Mouse (Mus musculus): Measurements from ENCODE around the gene Paqr8. TPM values are rescaled to one million over a fixed set of nuclear protein-coding genes. Genes with fewer than 3 reads are reported as not detected.

Paqr8 gene
- polyA plus RNA-seq, 1 experiment from 2014 or later: 9.3 TPM

DNA sequence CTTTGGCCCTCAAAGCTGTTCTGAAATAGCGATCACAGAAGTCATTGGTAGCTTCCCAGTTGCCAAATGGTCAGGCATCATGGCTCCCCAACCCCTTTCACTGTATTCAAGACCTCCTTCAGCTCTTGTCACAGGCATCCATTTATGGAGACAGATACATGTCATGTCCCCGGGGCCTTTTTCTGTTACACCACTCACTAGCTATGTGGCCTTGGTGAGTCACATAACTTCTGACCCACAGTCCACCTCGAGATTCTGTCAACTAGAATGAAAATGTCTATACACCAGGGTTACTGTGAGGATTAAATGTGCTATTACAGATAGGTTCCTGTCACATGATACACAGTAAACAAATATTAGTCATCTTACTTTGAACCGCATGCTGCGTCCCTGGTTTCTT lies 17.9 kb upstream of the Paqr8 start:
- 90% methylated on average over 5 of the region's 5 CpGs for whole genome bisulfite sequencing
- DNase-seq (ENCODE audit: low spot score): no peak
- Histone ChIP-seq H3K9ac (ENCODE audit: low read length) (no peak overlapping the region), H3K27me3 (ENCODE audit: control insufficient read depth, insufficient read depth, low read length) (no peaks in the 10 kb centered on the region), H3K4me2 (ENCODE audit: low read depth, low read length, severe bottlenecking) (no peak overlapping the region), H3K9me3 (ENCODE audit: control insufficient read depth, low read length) (no peaks in the 10 kb centered on the region), H3K36me3 (ENCODE audit: control insufficient read depth, insufficient read depth, low read length) (no peaks in the 10 kb centered on the region), H3K4me1 (replicated peaks; ENCODE audit: control insufficient read depth, insufficient read depth, low read length) (peaks cover 6% of the 10 kb centered on the region; the same call in 1 of the 2 replicates), H3K27ac (ENCODE audit: low read depth, low read length) (no peak overlapping the region), H3K4me3 (ENCODE audit: low read depth, low read length) (no peak overlapping the region)
- ATAC-seq (replicated peaks; ENCODE audit: low FRiP score): no peak

DNA sequence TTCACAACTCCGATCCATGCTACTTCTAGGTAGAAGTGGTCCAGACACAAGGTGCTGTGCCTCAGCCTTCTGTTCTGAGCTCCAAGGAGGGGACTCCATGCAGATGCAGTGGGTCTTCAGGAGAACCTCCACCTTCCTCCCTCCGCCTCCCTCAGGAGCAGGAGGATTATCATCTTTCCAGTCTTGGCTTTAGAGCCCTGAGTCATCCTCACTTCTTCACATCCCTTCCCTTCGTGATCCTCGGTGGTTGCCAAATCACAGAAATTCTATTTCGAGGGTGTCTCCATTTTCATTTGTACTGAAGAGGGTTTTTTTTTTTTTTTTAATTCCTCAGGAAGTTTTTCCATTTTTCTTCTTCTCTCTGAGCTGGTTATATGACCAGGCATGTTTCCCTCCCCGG lies 16.3 kb upstream of the Paqr8 start:
- H3K9me3 ChIP-seq (ENCODE audit: control insufficient read depth, low read length): no peaks in the 10 kb centered on the region
- H3K4me3 ChIP-seq (ENCODE audit: low read depth, low read length): no peak overlapping the region
- no peak overlapping the region for H3K4me2 ChIP-seq (ENCODE audit: low read depth, low read length, severe bottlenecking)
- no peaks in the 10 kb centered on the region for H3K4me1 ChIP-seq (replicated peaks; ENCODE audit: control insufficient read depth, insufficient read depth, low read length)
- ATAC-seq (replicated peaks; ENCODE audit: low FRiP score) (no peak), DNase-seq (ENCODE audit: low spot score) (no peak)
- H3K27me3 ChIP-seq (ENCODE audit: control insufficient read depth, insufficient read depth, low read length): no peaks in the 10 kb centered on the region
- H3K36me3 ChIP-seq (ENCODE audit: control insufficient read depth, insufficient read depth, low read length): no peaks in the 10 kb centered on the region
- H3K27ac ChIP-seq (ENCODE audit: low read depth, low read length): no peak overlapping the region
- H3K9ac ChIP-seq (ENCODE audit: low read length): no peak overlapping the region
- WGBS: 93% methylated on average over 6 of the region's 6 CpGs

DNA sequence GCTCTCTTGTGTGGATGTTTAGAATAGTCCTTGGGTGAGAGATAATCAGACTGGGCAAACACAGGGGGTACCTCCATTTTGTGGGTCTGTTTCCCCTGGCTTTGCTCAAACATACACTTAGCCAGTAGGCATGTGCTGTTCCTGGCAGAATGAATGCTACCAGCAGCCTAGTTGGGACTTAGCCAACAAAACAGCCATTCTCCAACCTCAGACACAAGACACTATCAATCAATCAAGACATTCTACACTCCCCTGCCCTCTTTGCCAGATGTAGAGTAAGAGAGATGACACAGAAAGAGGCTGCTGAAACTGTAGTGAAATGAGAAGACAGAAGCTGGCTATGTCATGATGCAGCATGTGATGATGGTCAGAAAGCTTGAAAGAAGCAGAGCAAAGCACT lies 13.1 kb upstream of the Paqr8 start:
- Histone ChIP-seq H3K27me3 (ENCODE audit: control insufficient read depth, insufficient read depth, low read length) (no peaks in the 10 kb centered on the region), H3K9ac (ENCODE audit: low read length) (no peak overlapping the region), H3K4me1 (replicated peaks; ENCODE audit: control insufficient read depth, insufficient read depth, low read length) (no peaks in the 10 kb centered on the region), H3K27ac (ENCODE audit: low read depth, low read length) (no peak overlapping the region), H3K4me3 (ENCODE audit: low read depth, low read length) (no peak overlapping the region), H3K4me2 (ENCODE audit: low read depth, low read length, severe bottlenecking) (no peak overlapping the region), H3K36me3 (ENCODE audit: control insufficient read depth, insufficient read depth, low read length) (no peaks in the 10 kb centered on the region), H3K9me3 (ENCODE audit: control insufficient read depth, low read length) (no peaks in the 10 kb centered on the region)
- DNase-seq (ENCODE audit: low spot score): no peak
- ATAC-seq (replicated peaks; ENCODE audit: low FRiP score): no peak

DNA sequence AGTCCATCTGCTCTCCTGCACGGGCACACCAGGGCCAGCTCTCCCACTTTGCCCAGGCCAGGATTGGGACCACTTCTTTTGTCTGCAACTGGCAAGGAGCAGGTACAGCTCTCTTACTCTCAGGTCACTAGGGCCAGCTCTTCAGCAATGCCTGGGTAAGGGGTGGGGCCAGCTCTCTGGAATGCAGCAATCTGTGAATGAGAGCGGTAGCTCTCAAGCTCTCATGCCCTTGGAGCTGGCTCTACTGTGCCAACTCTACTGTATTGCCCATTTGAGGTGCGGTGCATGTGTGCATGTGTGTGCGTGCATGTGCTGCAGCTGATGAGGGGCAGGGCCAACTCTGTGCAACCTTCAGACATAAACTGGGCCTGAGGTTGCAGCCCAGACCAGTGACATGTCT lies 11.0 kb upstream of the Paqr8 start:
- H3K4me3 ChIP-seq (ENCODE audit: low read depth, low read length): no peak overlapping the region
- WGBS: 88% methylated on average over 4 of the region's 4 CpGs
- H3K9me3 ChIP-seq (ENCODE audit: control insufficient read depth, low read length): no peaks in the 10 kb centered on the region
- no peak overlapping the region for H3K27ac ChIP-seq (ENCODE audit: low read depth, low read length)
- no peaks in the 10 kb centered on the region for H3K36me3 ChIP-seq (ENCODE audit: control insufficient read depth, insufficient read depth, low read length)
- ATAC-seq (replicated peaks; ENCODE audit: low FRiP score): no peak
- DNase-seq (ENCODE audit: low spot score): no peak
- no peaks in the 10 kb centered on the region for H3K4me1 ChIP-seq (replicated peaks; ENCODE audit: control insufficient read depth, insufficient read depth, low read length)
- no peaks in the 10 kb centered on the region for H3K27me3 ChIP-seq (ENCODE audit: control insufficient read depth, insufficient read depth, low read length)
- no peak overlapping the region for H3K4me2 ChIP-seq (ENCODE audit: low read depth, low read length, severe bottlenecking)
- H3K9ac ChIP-seq (ENCODE audit: low read length): no peak overlapping the region

DNA sequence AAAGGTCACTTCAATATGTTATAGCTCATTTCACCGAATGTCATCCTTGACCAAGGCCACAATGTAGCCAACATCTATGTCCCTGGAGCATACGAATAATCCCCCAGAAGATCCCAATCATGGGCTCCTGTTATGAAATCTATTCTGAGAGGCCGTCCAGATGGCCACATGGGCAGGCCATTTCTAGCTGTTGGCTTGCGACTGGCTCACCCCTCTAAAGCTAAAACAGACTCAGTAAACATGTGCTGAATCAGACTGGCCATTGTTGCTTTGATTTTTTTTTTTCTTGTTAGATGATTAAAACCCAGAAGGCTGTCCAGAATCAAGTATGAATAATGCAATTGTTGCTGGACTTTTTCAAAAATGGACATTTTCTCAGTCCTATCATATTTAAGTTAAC lies 7.3 kb upstream of the Paqr8 start:
- 89% methylated on average over 4 of the region's 4 CpGs for WGBS
- no peak overlapping the region for H3K27ac ChIP-seq (ENCODE audit: low read depth, low read length)
- no peak overlapping the region for H3K4me2 ChIP-seq (ENCODE audit: low read depth, low read length, severe bottlenecking)
- H3K4me3 ChIP-seq (ENCODE audit: low read depth, low read length): no peak overlapping the region
- no peaks in the 10 kb centered on the region for H3K9me3 ChIP-seq (ENCODE audit: control insufficient read depth, low read length)
- no peaks in the 10 kb centered on the region for H3K4me1 ChIP-seq (replicated peaks; ENCODE audit: control insufficient read depth, insufficient read depth, low read length)
- DNase-seq (ENCODE audit: low spot score) (no peak), ATAC-seq (replicated peaks; ENCODE audit: low FRiP score) (no peak)
- H3K27me3 ChIP-seq (ENCODE audit: control insufficient read depth, insufficient read depth, low read length): no peaks in the 10 kb centered on the region
- H3K9ac ChIP-seq (ENCODE audit: low read length): no peak overlapping the region
- no peaks in the 10 kb centered on the region for H3K36me3 ChIP-seq (ENCODE audit: control insufficient read depth, insufficient read depth, low read length)

DNA sequence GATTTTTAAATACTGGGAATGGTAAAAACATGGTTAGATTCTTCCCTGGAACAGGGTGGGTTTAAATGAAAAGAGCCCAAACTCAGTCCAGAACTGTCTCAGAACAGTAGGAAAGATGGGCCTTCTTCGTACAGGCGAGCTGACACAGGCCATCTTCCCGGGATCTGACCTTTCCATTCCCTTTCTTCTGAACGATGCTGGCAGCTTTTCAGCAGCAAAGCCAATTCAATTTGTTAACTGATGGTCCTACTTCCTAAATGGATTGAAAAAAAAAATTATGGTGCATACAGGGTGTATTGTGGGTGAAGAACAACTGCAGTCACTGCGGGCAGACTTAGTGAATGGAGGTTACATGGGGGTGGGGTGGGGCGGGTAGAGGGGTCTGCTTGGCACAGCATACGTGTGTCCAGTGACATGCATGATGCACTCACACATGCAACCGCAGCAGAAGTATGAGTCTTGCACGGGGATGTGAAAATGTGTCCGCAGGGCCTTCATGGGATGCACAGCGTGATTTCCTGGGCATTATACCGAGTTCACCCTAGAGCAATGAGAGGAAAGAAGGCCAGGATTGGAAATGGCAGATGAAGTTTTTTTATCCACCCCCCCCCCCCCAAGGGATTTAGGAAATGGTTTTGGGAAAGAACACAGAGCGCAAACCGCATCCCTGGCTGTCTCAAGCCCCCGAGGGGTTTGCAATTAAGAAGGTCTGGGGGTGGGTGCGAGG lies 566 bp upstream of the Paqr8 start:
- WGBS: 20% methylated on average over 16 of the region's 16 CpGs
- DNase-seq (ENCODE audit: low spot score): no peak
- peak; percentile 33 for ATAC-seq (replicated peaks; ENCODE audit: low FRiP score)
- Histone ChIP-seq H3K4me1 (replicated peaks; ENCODE audit: control insufficient read depth, insufficient read depth, low read length) (peaks cover 2% of the 10 kb centered on the region; the same call in 1 of the 2 replicates), H3K9ac (ENCODE audit: low read length) (peak overlapping the region; percentile 83), H3K9me3 (ENCODE audit: control insufficient read depth, low read length) (no peaks in the 10 kb centered on the region), H3K4me2 (ENCODE audit: low read depth, low read length, severe bottlenecking) (peak overlapping the region; percentile 67), H3K36me3 (ENCODE audit: control insufficient read depth, insufficient read depth, low read length) (no peaks in the 10 kb centered on the region), H3K4me3 (ENCODE audit: low read depth, low read length) (peak overlapping the region; percentile 55), H3K27ac (ENCODE audit: low read depth, low read length) (0 out of 2 replicates have a peak overlapping the region, but pooled peaks have one; percentile 21), H3K27me3 (ENCODE audit: control insufficient read depth, insufficient read depth, low read length) (no peaks in the 10 kb centered on the region)

DNA sequence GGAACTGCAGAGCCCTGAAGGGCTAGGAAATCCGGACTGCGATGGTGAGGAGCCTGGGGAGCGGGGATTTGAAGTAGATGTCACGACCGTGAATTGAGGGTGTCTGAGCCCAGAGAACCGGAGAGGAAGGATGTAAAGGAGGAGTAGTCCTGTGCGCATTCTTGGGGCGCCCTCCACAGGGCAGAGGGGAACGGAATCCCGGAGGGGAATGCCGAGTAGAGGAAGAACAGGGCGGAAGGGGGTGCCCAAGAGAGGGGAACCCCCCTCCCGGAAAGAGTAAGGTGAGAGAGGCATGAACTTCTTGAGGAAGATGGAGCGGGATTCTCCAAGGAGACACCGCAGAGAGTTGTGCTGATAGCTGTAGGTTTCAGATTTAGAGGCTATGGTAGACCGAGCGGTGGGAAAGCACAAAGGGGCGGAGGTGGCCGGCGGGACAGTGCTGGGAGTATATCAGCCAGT lies 564 bp downstream of the Paqr8 start:
- H3K36me3 ChIP-seq (ENCODE audit: control insufficient read depth, insufficient read depth, low read length): no peaks in the 10 kb centered on the region
- H3K27me3 ChIP-seq (ENCODE audit: control insufficient read depth, insufficient read depth, low read length): no peaks in the 10 kb centered on the region
- H3K4me2 ChIP-seq (ENCODE audit: low read depth, low read length, severe bottlenecking): peak overlapping the region; percentile 67
- no peak overlapping the region for H3K27ac ChIP-seq (ENCODE audit: low read depth, low read length)
- no peaks in the 10 kb centered on the region for H3K9me3 ChIP-seq (ENCODE audit: control insufficient read depth, low read length)
- ATAC-seq (replicated peaks; ENCODE audit: low FRiP score) (peak; percentile 78), DNase-seq (ENCODE audit: low spot score) (peak; percentile 76)
- H3K4me3 ChIP-seq (ENCODE audit: low read depth, low read length): peak overlapping the region; percentile 55
- H3K9ac ChIP-seq (ENCODE audit: low read length): peak overlapping the region; percentile 83
- H3K4me1 ChIP-seq (replicated peaks; ENCODE audit: control insufficient read depth, insufficient read depth, low read length): peaks cover 2% of the 10 kb centered on the region; the same call in 1 of the 2 replicates
- under 1% methylated on average over 20 of the region's 20 CpGs for WGBS

DNA sequence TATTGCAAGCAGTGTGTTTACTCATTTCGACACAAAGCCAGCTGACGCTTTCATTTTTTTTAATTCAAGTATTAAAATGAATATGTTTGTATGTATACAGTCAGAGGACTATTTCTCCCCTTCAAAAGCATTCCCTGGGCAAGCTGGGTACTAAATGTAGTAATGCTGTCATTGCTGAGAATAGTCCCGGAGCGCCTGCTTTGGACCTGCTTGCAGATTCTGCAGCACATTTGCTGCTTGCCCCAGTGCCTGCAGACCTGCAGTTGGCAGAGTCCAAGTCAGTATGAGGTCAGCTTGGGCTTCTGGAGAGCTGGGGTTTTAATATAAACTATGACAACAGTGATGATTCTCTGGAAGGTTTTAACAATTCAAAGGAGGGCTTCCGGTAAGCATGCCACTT lies 2.7 kb downstream of the Paqr8 start:
- peaks cover 2% of the 10 kb centered on the region; the same call in 1 of the 2 replicates for H3K4me1 ChIP-seq (replicated peaks; ENCODE audit: control insufficient read depth, insufficient read depth, low read length)
- H3K27ac ChIP-seq (ENCODE audit: low read depth, low read length): no peak overlapping the region
- 87% methylated on average over 5 of the region's 5 CpGs for WGBS
- no peaks in the 10 kb centered on the region for H3K36me3 ChIP-seq (ENCODE audit: control insufficient read depth, insufficient read depth, low read length)
- no peaks in the 10 kb centered on the region for H3K27me3 ChIP-seq (ENCODE audit: control insufficient read depth, insufficient read depth, low read length)
- no peak overlapping the region for H3K4me2 ChIP-seq (ENCODE audit: low read depth, low read length, severe bottlenecking)
- H3K9ac ChIP-seq (ENCODE audit: low read length): no peak overlapping the region
- H3K4me3 ChIP-seq (ENCODE audit: low read depth, low read length): no peak overlapping the region
- DNase-seq (ENCODE audit: low spot score) (no peak), ATAC-seq (replicated peaks; ENCODE audit: low FRiP score) (no peak)
- no peaks in the 10 kb centered on the region for H3K9me3 ChIP-seq (ENCODE audit: control insufficient read depth, low read length)

DNA sequence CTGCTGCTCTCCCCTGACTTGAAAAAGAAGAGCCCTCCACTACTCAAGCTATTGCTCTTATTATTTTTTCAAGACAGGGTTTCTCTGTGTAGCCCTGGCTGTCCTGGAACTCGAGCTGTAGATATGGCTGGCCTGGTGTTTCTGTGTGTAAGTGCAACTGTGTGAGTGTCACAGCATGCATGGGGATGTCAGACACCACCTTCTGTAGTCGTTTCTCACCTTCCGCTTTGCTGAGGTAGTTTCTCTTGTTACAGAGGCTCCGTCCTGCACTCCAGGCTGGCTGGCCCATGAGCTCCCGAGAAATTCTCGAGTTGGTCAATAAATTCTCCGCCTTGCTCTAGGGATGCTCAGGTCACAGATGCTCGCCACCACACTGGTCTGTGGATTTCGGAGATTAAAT lies 8.0 kb downstream of the Paqr8 start:
- 80% methylated on average over 9 of the region's 9 CpGs for WGBS
- Histone ChIP-seq H3K4me1 (replicated peaks; ENCODE audit: control insufficient read depth, insufficient read depth, low read length) (no peaks in the 10 kb centered on the region), H3K27ac (ENCODE audit: low read depth, low read length) (no peak overlapping the region), H3K36me3 (ENCODE audit: control insufficient read depth, insufficient read depth, low read length) (no peaks in the 10 kb centered on the region), H3K9ac (ENCODE audit: low read length) (no peak overlapping the region), H3K4me2 (ENCODE audit: low read depth, low read length, severe bottlenecking) (no peak overlapping the region), H3K9me3 (ENCODE audit: control insufficient read depth, low read length) (no peaks in the 10 kb centered on the region), H3K27me3 (ENCODE audit: control insufficient read depth, insufficient read depth, low read length) (no peaks in the 10 kb centered on the region), H3K4me3 (ENCODE audit: low read depth, low read length) (no peak overlapping the region)
- DNase-seq (ENCODE audit: low spot score): no peak
- ATAC-seq (replicated peaks; ENCODE audit: low FRiP score): no peak
